Mouse (Mus musculus): ENCODE measurements around the gene Btf3l4. TPM values are rescaled to one million over a fixed set of nuclear protein-coding genes. Genes with fewer than 3 reads are reported as not detected.

Btf3l4 gene
- polyA plus RNA-seq, 1 experiment = 161 TPM

DNA sequence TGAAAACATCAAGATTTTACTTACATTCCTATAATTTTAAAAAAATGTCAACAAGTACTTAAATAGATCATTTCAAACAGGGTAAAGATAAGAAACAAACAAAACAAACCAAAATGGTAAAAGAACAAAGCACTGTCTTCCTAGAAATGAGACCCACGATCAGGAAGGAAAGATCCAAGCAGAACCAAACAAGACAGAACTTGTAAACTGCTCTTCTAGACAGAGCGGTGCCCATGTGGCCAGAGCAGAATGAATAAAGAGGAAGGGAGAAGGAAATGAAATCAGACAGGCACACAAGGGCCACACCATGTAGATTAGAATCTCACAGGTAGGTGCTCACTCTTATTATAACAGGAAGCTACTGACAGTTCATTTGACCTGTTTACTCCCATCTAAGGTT lies 6.8 kb downstream of the Btf3l4 start:
- TF ChIP-seq POLR2A (IDR thresholded peaks at IDR 0.05; ENCODE audit: low read depth, low read length) (no peak), CTCF (IDR thresholded peaks at IDR 0.05; ENCODE audit: borderline replicate concordance, insufficient read depth, low read length) (no peak)
- H3K4me3 ChIP-seq (ENCODE audit: insufficient read depth, low read length) = no peak overlapping the region

DNA sequence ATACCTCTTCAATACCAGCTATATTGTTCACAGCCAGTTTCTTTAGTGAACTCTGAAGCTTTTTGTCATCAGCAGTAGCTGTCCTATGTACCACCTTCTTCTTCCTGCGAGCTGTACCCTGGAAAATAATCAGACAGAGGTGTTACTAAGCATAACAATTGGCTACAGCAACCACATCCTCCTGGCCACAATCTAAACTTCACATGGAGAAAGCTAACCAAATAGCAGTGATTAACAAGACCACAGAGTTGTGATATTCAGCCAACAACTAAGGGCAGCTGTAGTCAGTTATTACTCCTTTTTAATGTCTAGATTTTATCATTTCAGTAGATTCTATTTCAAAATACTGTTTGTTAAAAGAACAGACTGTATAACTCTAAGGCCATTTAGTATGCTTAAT lies 7.3 kb downstream of the Btf3l4 start:
- no peak overlapping the region for H3K4me3 ChIP-seq (ENCODE audit: insufficient read depth, low read length)
- TF ChIP-seq POLR2A (IDR thresholded peaks at IDR 0.05; ENCODE audit: low read depth, low read length) = no peak
- TF ChIP-seq CTCF (IDR thresholded peaks at IDR 0.05; ENCODE audit: borderline replicate concordance, insufficient read depth, low read length) = no peak
- H3K27ac ChIP-seq (ENCODE audit: insufficient read depth, low read length) = no peak overlapping the region
- H3K4me1 ChIP-seq (ENCODE audit: control insufficient read depth, insufficient read depth, low read length) = peaks cover 2% of the 10 kb centered on the region

More for the DNA sequence above, 6.8 kb downstream of the Btf3l4 start:
- Histone ChIP-seq H3K27ac (ENCODE audit: insufficient read depth, low read length) (no peak overlapping the region), H3K4me1 (ENCODE audit: control insufficient read depth, insufficient read depth, low read length) (peaks cover 2% of the 10 kb centered on the region)

DNA sequence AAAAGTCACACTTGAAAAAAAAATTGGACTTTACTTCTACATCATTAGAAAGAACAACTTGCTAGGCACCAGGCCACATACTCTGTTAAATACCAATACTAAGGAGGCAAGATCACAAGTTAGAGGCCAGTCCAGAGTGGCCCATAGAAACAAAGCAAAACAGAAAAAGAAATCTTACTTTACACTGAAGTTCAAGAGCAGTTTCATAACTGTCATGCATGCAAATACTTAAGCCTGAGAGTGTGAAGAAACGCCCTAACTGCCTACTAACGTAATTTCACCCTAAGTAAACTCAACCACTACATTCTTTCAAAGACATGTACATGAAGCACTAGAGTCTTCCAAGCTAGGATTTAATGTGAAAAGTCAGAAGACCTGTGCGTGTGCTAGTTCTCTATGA lies 7.7 kb downstream of the Btf3l4 start:
- peaks cover 2% of the 10 kb centered on the region for H3K4me1 ChIP-seq (ENCODE audit: control insufficient read depth, insufficient read depth, low read length)
- no peak overlapping the region for H3K27ac ChIP-seq (ENCODE audit: insufficient read depth, low read length)
- TF ChIP-seq CTCF (IDR thresholded peaks at IDR 0.05; ENCODE audit: borderline replicate concordance, insufficient read depth, low read length) (no peak), POLR2A (IDR thresholded peaks at IDR 0.05; ENCODE audit: low read depth, low read length) (no peak)
- no peak overlapping the region for H3K4me3 ChIP-seq (ENCODE audit: insufficient read depth, low read length)

DNA sequence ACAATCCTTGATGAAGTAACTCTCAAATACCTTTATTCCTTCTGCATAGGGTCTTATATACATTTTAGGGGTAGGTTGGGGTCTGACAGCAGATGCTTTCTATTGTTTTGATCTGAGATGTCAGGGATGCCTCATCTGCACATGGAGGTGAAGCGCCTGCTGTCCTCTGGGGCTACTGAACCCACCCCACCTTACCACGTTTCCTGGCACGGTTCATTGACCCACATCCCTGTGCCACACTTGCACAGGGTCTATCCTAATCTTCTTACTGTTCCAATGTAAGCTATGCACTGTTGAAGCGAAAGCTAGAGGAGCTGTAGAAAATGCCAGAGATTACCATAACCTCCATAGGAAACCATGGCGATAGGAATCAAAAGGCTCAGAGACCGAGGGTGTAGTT lies 21.9 kb downstream of the Btf3l4 start:
- Histone ChIP-seq H3K4me3 (ENCODE audit: insufficient read depth, low read length) (no peak overlapping the region), H3K4me1 (ENCODE audit: control insufficient read depth, insufficient read depth, low read length) (no peaks in the 10 kb centered on the region), H3K27ac (ENCODE audit: insufficient read depth, low read length) (no peak overlapping the region)
- TF ChIP-seq CTCF (IDR thresholded peaks at IDR 0.05; ENCODE audit: borderline replicate concordance, insufficient read depth, low read length) = no peak
- TF ChIP-seq POLR2A (IDR thresholded peaks at IDR 0.05; ENCODE audit: low read depth, low read length) = no peak

DNA sequence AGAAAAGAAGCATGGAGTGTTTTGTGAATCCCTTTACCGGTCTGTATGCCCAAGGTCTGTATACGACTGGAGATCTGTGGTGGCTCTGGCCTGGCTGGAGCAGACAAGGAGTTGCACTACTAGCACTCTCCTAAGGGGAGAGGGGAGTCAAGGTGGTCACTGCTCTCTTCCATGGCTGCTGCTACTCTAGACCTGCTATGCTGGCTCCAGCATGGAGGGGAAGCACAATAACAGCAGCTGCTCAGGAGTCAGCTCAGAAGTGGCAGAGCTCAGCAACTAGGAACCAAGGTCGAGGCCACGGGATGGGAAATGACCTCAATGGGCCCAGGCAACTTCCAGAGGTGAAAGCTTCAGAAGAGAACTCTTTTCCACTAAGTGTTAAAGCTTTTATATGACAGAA lies 22.3 kb downstream of the Btf3l4 start:
- no peak for TF ChIP-seq POLR2A (IDR thresholded peaks at IDR 0.05; ENCODE audit: low read depth, low read length)
- no peak for TF ChIP-seq CTCF (IDR thresholded peaks at IDR 0.05; ENCODE audit: borderline replicate concordance, insufficient read depth, low read length)
- Histone ChIP-seq H3K27ac (ENCODE audit: insufficient read depth, low read length) (no peak overlapping the region), H3K4me1 (ENCODE audit: control insufficient read depth, insufficient read depth, low read length) (no peaks in the 10 kb centered on the region), H3K4me3 (ENCODE audit: insufficient read depth, low read length) (no peak overlapping the region)

DNA sequence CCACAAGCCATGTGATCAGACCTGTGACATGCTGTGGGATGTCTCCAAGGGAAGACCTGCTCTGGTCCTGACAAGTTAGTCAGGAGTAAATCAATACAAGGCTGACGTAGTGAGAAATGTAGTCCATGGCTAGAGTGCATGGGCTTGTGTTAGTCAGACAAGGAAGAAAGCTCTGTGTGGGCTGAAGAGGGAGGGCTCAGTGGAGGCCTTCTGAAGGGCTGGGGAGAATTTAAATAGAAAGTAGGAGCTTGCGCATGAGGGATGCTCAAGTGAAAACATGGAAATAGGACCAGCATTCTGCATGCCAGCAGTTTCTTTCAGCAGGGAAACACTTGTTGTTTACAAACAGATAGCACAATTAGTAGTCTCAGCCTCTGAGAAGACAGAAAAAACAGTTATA lies 29.9 kb downstream of the Btf3l4 start:
- no peak for TF ChIP-seq POLR2A (IDR thresholded peaks at IDR 0.05; ENCODE audit: low read depth, low read length)
- TF ChIP-seq CTCF (IDR thresholded peaks at IDR 0.05; ENCODE audit: borderline replicate concordance, insufficient read depth, low read length) = no peak
- Histone ChIP-seq H3K4me3 (ENCODE audit: insufficient read depth, low read length) (no peak overlapping the region), H3K27ac (ENCODE audit: insufficient read depth, low read length) (no peak overlapping the region), H3K4me1 (ENCODE audit: control insufficient read depth, insufficient read depth, low read length) (no peaks in the 10 kb centered on the region)

DNA sequence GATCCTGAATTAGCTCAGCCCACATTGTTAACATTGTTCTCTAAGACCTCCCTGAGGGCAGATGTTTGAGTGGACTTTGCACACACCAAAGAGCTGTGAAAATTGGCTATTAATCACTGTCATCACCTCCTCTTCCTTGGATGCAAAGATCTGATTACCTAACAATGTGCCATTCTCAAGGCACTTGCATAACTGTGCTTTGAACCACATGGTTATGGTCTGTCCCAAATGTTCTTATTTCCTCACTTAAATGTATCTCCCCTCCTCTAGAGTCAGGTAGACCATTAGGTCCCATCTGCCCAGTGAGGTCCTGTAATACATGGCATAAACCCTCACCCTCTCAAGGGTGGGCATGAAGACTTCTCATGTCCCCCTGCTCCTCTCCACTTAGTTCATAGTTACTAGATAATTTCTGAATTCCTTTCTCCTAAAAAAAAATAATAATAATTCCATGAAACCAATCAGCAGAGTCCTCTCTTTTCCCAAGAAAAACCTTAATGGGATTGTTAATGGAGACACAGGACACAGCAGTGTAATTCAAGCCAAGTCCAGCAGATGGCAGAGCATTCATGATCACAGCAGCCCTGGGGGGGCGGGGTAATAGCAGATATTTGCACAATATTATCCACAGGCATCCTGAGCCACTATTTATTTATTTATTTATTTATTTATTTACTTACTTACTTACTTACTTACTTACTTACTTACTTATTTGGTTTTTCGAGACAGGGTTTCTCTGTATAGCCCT lies 35.2 kb downstream of the Btf3l4 start:
- Histone ChIP-seq H3K4me3 (ENCODE audit: insufficient read depth, low read length) (no peak overlapping the region), H3K27ac (ENCODE audit: insufficient read depth, low read length) (no peak overlapping the region), H3K4me1 (ENCODE audit: control insufficient read depth, insufficient read depth, low read length) (no peaks in the 10 kb centered on the region)
- TF ChIP-seq POLR2A (IDR thresholded peaks at IDR 0.05; ENCODE audit: low read depth, low read length) = no peak
- TF ChIP-seq CTCF (IDR thresholded peaks at IDR 0.05; ENCODE audit: borderline replicate concordance, insufficient read depth, low read length) = peak; percentile 48; the same call in 1 of the 2 replicates

DNA sequence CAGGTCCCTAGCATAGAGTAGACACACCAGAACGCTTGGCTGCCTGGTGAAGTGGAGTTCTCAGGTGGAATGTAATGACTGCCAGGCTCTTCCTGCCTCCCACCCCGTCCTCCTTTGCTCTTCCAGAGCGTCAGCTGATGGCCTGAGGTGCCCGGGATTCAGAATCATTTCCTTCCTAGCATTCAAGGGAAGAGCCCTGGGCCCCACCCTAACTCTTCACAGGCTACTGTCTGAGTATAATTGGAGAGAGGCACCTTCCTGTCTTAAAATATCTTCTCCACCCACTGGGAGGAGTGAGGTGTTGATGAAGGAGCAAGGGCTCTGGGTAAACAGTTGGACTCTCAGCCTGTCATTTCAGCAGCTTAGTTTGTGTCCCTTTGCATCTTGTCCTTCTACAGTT lies 36.7 kb downstream of the Btf3l4 start:
- Histone ChIP-seq H3K4me3 (ENCODE audit: insufficient read depth, low read length) (no peak overlapping the region), H3K4me1 (ENCODE audit: control insufficient read depth, insufficient read depth, low read length) (no peaks in the 10 kb centered on the region), H3K27ac (ENCODE audit: insufficient read depth, low read length) (no peak overlapping the region)
- TF ChIP-seq CTCF (IDR thresholded peaks at IDR 0.05; ENCODE audit: borderline replicate concordance, insufficient read depth, low read length) = no peak

DNA sequence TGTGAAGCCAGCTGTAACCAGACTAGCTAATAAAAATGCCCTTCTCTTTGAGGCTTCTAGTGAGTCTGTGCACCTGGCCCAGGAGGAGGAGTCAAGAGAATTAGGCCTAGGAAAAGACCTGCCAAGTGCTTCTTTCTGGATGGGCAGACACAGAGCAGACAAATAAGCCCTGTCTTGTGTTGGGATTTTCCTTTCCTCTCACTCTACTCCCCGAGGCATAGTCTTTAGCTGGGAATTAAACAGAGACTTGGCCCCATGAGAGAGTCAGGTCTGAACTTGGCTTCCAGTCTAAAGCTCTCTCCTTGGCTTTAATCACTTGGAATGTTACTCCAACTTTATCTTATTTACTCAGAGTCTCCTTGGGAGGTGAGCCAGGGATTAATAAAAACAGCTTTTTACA lies 39.5 kb downstream of the Btf3l4 start:
- H3K27ac ChIP-seq (ENCODE audit: insufficient read depth, low read length) = no peak overlapping the region
- TF ChIP-seq POLR2A (IDR thresholded peaks at IDR 0.05; ENCODE audit: low read depth, low read length) (no peak), CTCF (IDR thresholded peaks at IDR 0.05; ENCODE audit: borderline replicate concordance, insufficient read depth, low read length) (no peak)
- no peak overlapping the region for H3K4me3 ChIP-seq (ENCODE audit: insufficient read depth, low read length)
- H3K4me1 ChIP-seq (ENCODE audit: control insufficient read depth, insufficient read depth, low read length) = peaks cover 2% of the 10 kb centered on the region; the same call in 1 of the 2 replicates

DNA sequence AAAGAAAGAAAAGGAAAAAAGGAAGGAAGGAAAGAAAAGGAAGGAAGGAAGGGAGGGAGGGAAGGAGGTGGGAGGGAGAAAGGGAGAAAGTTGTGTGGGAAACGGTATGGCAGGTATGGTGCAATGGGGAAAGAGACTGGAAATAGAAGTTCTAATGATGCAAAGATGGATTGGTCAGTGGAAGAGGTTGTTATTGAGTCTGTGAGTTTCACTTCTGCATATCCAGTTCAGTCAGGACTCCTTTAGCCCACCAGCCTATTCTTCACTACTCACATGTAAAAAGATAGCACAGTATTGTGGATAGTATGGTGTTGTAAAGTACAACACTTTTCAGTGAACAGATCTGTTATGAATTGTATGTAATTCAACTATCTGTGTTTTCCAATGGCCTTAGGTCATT lies 42.9 kb downstream of the Btf3l4 start:
- H3K4me3 ChIP-seq (ENCODE audit: insufficient read depth, low read length) = no peak overlapping the region
- no peak overlapping the region for H3K27ac ChIP-seq (ENCODE audit: insufficient read depth, low read length)

More for the DNA sequence above, 42.9 kb downstream of the Btf3l4 start:
- no peak for TF ChIP-seq CTCF (IDR thresholded peaks at IDR 0.05; ENCODE audit: borderline replicate concordance, insufficient read depth, low read length)
- no peak for TF ChIP-seq POLR2A (IDR thresholded peaks at IDR 0.05; ENCODE audit: low read depth, low read length)
- H3K4me1 ChIP-seq (ENCODE audit: control insufficient read depth, insufficient read depth, low read length) = peaks cover 2% of the 10 kb centered on the region; the same call in 1 of the 2 replicates
